1 mouse cellular context compared by ENCODE assay signal in the genomic region with DNA sequence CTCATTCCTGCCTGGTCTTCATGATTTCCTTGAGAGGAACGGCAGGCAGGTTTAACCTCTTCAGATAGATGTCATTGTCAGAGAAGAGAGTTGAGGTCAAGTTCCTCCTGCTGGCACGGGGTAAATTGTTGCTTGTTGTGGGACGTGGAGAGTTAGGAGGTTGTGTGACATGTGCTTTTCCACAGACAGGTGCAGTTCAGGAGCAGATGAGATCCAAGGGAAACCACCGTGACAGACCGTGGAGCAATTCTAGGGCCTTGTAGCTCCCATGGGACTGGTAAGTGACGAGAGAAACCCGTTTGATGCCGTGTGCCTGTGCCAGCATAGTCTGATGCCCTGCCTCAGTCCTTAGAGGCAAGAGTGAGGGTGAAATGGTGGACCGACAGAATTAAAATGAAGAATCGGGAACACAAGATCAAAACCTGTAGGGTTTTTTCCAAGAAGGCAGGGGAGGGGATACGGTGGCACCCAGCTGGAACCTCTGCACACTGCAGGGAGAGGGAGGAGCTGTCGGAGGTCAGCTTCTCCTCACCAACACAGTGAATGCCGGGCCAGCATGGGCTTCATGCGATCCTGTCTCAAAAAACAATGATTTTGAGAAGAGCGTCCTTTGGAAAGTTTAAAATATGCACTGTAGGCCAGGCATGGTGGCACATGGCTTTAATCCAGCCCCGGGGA.
TF ChIP-seq lines count a peak whose summit lies in the region.

No protein-coding gene starts in this region.

TF ChIP-seq in CH12.LX, 34 proteins besides CTCF, POLR2A, EP300 and RAD21:
- TF ChIP-seq RCOR1 (conservative IDR thresholded peaks at IDR 0.05; ENCODE audit: low read depth, low read length), result no peak
- peak; percentile 92 for TF ChIP-seq MYC (IDR thresholded peaks at IDR 0.05; ENCODE audit: low read depth, low read length)
- TF ChIP-seq SIN3A (IDR thresholded peaks at IDR 0.05; ENCODE audit: low read length), result peak; percentile 66
- TF ChIP-seq MXI1 (IDR thresholded peaks at IDR 0.05; ENCODE audit: low read depth, low read length), result peak; percentile 67; the same call in 1 of the 2 replicates
- no peak for TF ChIP-seq CHD1 (IDR thresholded peaks at IDR 0.05; ENCODE audit: low read depth, low read length)
- TF ChIP-seq IRF4 (IDR thresholded peaks at IDR 0.05; ENCODE audit: low read depth, low read length), result peak; percentile 62; the same call in 1 of the 2 replicates
- 0 out of 2 replicates have a peak, but pooled peaks have one; percentile 6 for TF ChIP-seq MAZ (IDR thresholded peaks at IDR 0.05; ENCODE audit: low read depth, low read length)
- TF ChIP-seq KAT2A (IDR thresholded peaks at IDR 0.05; ENCODE audit: insufficient replicate concordance, low read length), result 0 out of 2 replicates have a peak, but pooled peaks have one; percentile 53
- TF ChIP-seq NRF1 (IDR thresholded peaks at IDR 0.05; ENCODE audit: low read depth, low read length), result no peak
- TF ChIP-seq TBP (conservative IDR thresholded peaks at IDR 0.05; ENCODE audit: low read depth, low read length), result 0 out of 2 replicates have a peak, but pooled peaks have one; percentile 18
- TF ChIP-seq CHD2 (IDR thresholded peaks at IDR 0.05; ENCODE audit: low read length), result peak; percentile 33; the same call in 1 of the 2 replicates
- TF ChIP-seq ETS1 (conservative IDR thresholded peaks at IDR 0.05; ENCODE audit: low read depth, low read length), result peak; percentile 86
- TF ChIP-seq MAFK (IDR thresholded peaks at IDR 0.05; ENCODE audit: insufficient replicate concordance, low read length), result 0 out of 2 replicates have a peak, but pooled peaks have one; percentile 37
- no peak for TF ChIP-seq POLR2AphosphoS2 (IDR thresholded peaks at IDR 0.05; ENCODE audit: low read depth, low read length)
- no peak for TF ChIP-seq HCFC1 (IDR thresholded peaks at IDR 0.05; ENCODE audit: low read depth, low read length)
- peak; percentile 71 for TF ChIP-seq TCF12 (IDR thresholded peaks at IDR 0.05; ENCODE audit: low read depth, low read length)
- peak; percentile 30; the same call in 1 of the 2 replicates for TF ChIP-seq JUN (IDR thresholded peaks at IDR 0.05; ENCODE audit: insufficient read depth, low read depth, low read length)
- TF ChIP-seq JUND (conservative IDR thresholded peaks at IDR 0.05; ENCODE audit: low read depth, low read length), result no peak; the same call in 1 of the 2 replicates
- TF ChIP-seq MEF2A (IDR thresholded peaks at IDR 0.05; ENCODE audit: borderline replicate concordance, low read depth, low read length), result peak; percentile 59
- peak; percentile 91 for TF ChIP-seq BHLHE40 (IDR thresholded peaks at IDR 0.05; ENCODE audit: low read depth, low read length)
- peak; percentile 94 for TF ChIP-seq MAX (IDR thresholded peaks at IDR 0.05; ENCODE audit: low read length)
